Comparison of ENCODE assay signal across 1 mouse cellular context in genomic region chr4:150172107-150172506, GRCm38 (mm10).
TF ChIP-seq lines count a peak whose summit lies in the region.

No protein-coding gene starts in this region.

TF ChIP-seq in MEL, 35 proteins besides CTCF, POLR2A, EP300 and RAD21 (continued from another document):
- peak; percentile 46; the same call in 1 of the 2 replicates for TF ChIP-seq RCOR1 (IDR thresholded peaks at IDR 0.05; ENCODE audit: low read depth, low read length)
- TF ChIP-seq CHD1 (IDR thresholded peaks at IDR 0.05; ENCODE audit: low read depth, low read length), result no peak
- peak; percentile 70 for TF ChIP-seq ETS1 (IDR thresholded peaks at IDR 0.05; ENCODE audit: low read depth, low read length)
- TF ChIP-seq TAL1 (IDR thresholded peaks at IDR 0.05; ENCODE audit: low read length), result no peak
- TF ChIP-seq E2F4 (IDR thresholded peaks at IDR 0.05; ENCODE audit: borderline replicate concordance, low read depth, low read length), result no peak
- TF ChIP-seq MYC (IDR thresholded peaks at IDR 0.05; ENCODE audit: low read depth, low read length), result 0 out of 2 replicates have a peak, but pooled peaks have one; percentile 22
